Mouse (Mus musculus): ENCODE results near the gene Gabrp. TPM values are rescaled to one million over a fixed set of nuclear protein-coding genes. Genes with fewer than 3 reads are reported as not detected.

The Gabrp gene
- polyA plus RNA-seq (2012; ENCODE audit: insufficient read depth, insufficient read length, missing spikeins): not detected in 2 replicates

DNA sequence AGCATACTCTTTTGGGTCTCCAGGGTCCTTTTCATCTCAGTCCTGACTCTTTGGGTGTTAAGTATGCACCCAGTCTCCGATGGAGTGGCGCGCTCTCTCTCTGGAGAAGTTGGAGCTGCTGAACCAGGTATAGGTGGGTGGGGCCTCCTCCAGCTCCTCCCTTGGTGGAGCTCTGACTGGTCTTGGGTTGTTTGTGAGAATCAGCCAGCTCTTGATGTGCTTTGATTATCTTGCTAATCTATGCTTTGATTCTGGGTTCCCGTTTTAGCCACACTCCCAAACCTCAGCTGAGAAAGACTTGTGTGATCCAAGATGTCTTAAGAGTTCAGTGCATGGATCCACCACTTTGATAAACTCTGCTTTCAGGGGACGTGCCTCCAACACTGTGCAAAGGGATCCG, at the start of gene Gabrp:
Gabrp (minus strand) TSS at position 101 of the 400 bp plus-strand sequence.
- no peaks in the 10 kb centered on the region for H3K4me1 ChIP-seq (ENCODE audit: control insufficient read depth, insufficient read depth, insufficient read length, low read length)
- H3K27ac ChIP-seq (replicated peaks; ENCODE audit: low read depth, low read length): no peak within 1 kb of the TSS
- H3K4me3 ChIP-seq (ENCODE audit: insufficient read depth, low read depth, low read length): no peak within 1 kb of the TSS

DNA sequence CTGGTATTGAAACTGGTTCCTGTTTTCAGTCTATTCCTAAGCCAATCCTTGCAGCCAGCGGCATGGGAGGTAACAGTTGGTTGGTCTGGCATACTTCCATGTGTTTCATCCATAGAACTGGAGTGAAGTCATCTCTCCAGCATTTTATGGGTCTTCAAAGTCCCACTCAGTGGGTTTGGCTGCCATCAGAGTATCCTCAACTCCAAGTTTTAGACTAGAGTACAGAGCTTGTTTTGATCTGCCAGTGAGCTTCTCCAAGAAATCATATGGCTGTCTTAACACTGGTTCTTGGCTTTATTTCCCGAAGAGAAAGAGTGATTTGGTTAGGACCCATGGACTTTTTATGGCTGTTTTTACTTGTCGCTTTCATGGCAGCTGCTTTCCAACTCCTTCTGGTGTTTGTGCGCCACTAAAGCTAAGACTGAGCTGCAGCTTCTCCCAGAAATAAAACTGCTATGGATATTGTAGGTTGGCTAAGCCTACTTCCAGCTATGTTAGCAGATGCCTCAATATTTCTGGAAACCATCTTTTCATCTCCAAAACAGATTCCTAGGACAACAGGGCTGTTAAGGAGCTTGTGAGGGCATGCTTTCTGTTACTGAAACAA, 48.5 kb upstream of the Gabrp start:
- H3K4me3 ChIP-seq (ENCODE audit: insufficient read depth, low read depth, low read length): no peak overlapping the region
- no peaks in the 10 kb centered on the region for H3K4me1 ChIP-seq (ENCODE audit: control insufficient read depth, insufficient read depth, insufficient read length, low read length)
- H3K27ac ChIP-seq (replicated peaks; ENCODE audit: low read depth, low read length): no peak overlapping the region

DNA sequence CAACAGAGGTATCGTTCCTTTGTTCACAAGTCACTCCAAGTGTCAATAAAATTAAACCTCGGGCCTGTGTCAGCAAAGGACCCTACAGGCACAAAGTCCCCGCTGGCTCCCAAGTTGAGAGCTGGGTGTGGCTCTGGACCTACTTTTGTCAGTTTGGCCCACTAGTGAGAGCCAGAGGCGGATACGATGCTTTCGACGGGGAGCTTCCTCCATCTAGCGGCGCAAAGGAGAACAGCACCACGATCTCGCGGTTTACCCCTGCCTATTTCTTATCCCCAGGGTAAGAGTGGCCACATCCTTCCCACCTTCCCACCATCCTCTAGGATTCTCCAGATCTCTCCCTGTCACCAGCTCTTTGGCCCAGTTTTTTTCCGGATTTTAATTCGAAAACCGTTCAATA, 35.5 kb upstream of the Gabrp start:
- no peaks in the 10 kb centered on the region for H3K4me1 ChIP-seq (ENCODE audit: control insufficient read depth, insufficient read depth, insufficient read length, low read length)
- H3K27ac ChIP-seq (replicated peaks; ENCODE audit: low read depth, low read length): no peak overlapping the region
- no peak overlapping the region for H3K4me3 ChIP-seq (ENCODE audit: insufficient read depth, low read depth, low read length)

DNA sequence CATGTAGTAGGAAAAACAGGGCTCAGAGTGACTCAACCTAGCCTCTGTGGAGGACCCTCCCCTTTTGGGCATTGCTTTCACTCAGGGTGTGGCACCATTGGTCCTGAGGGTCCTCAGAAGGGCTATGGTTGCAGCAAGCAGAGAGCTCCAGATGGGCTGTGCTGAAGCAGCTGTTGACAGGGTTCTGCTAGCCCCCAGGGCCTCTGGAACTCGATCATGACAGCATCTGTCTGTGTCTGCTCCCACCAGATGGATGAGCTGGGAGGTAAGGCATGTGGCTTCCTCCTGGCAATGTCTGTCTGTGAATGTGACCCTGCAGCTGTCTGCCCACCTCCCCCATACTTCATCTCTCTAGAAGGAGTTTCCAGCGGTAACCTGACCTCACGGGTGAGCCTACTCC, 29.0 kb upstream of the Gabrp start:
- no peak overlapping the region for H3K4me3 ChIP-seq (ENCODE audit: insufficient read depth, low read depth, low read length)
- no peaks in the 10 kb centered on the region for H3K4me1 ChIP-seq (ENCODE audit: control insufficient read depth, insufficient read depth, insufficient read length, low read length)
- no peak overlapping the region for H3K27ac ChIP-seq (replicated peaks; ENCODE audit: low read depth, low read length)

GRCm38 (mm10) chr11:33603174-33603573, 24.4 kb upstream of the Gabrp start:
- H3K27ac ChIP-seq (replicated peaks; ENCODE audit: low read depth, low read length): no peak overlapping the region
- H3K4me1 ChIP-seq (ENCODE audit: control insufficient read depth, insufficient read depth, insufficient read length, low read length): no peaks in the 10 kb centered on the region
- H3K4me3 ChIP-seq (ENCODE audit: insufficient read depth, low read depth, low read length): no peak overlapping the region

GRCm38 (mm10) chr11:33598986-33599385, 20.2 kb upstream of the Gabrp start, which contains the start of gene D130052B06Rik:
TSS of gene D130052B06Rik (plus strand) at chr11:33599302.
- H3K27ac ChIP-seq (replicated peaks; ENCODE audit: low read depth, low read length): no peak within 1 kb of the TSS
- H3K4me1 ChIP-seq (ENCODE audit: control insufficient read depth, insufficient read depth, insufficient read length, low read length): no peaks in the 10 kb centered on the region
- H3K4me3 ChIP-seq (ENCODE audit: insufficient read depth, low read depth, low read length): no peak within 1 kb of the TSS

DNA sequence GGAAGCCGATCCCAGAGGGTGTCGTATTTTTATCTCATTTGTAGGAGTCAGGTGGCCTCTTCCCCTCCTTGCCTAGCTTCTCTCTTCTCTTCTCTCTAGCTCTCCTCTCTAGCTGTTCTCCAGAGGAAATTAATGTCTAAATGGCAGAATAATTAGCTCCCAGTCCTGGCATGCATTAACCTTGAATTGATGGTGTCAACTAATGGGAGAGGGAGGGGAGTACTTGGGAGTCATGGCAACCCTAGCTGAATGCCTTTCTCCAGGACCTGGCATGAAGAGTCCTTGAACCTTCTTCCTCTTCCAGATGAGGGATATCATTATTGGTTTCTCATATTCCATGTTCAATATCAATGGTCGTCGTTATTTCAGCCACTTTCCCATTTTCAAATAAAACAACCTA, 17.9 kb upstream of the Gabrp start:
- H3K27ac ChIP-seq (replicated peaks; ENCODE audit: low read depth, low read length): no peak overlapping the region
- no peaks in the 10 kb centered on the region for H3K4me1 ChIP-seq (ENCODE audit: control insufficient read depth, insufficient read depth, insufficient read length, low read length)
- no peak overlapping the region for H3K4me3 ChIP-seq (ENCODE audit: insufficient read depth, low read depth, low read length)

GRCm38 (mm10) chr11:33592826-33593225, 14.1 kb upstream of the Gabrp start:
- H3K4me3 ChIP-seq (ENCODE audit: insufficient read depth, low read depth, low read length): no peak overlapping the region
- no peak overlapping the region for H3K27ac ChIP-seq (replicated peaks; ENCODE audit: low read depth, low read length)
- H3K4me1 ChIP-seq (ENCODE audit: control insufficient read depth, insufficient read depth, insufficient read length, low read length): no peaks in the 10 kb centered on the region

GRCm38 (mm10) chr11:33590771-33591170, 12.0 kb upstream of the Gabrp start:
- Histone ChIP-seq H3K4me1 (ENCODE audit: control insufficient read depth, insufficient read depth, insufficient read length, low read length) (no peaks in the 10 kb centered on the region), H3K4me3 (ENCODE audit: insufficient read depth, low read depth, low read length) (no peak overlapping the region), H3K27ac (replicated peaks; ENCODE audit: low read depth, low read length) (no peak overlapping the region)

- Histone ChIP-seq H3K4me1 (ENCODE audit: control insufficient read depth, insufficient read depth, insufficient read length, low read length) (no peaks in the 10 kb centered on the region), H3K4me3 (ENCODE audit: insufficient read depth, low read depth, low read length) (no peak overlapping the region), H3K27ac (replicated peaks; ENCODE audit: low read depth, low read length) (no peak overlapping the region)
Measured at GRCm38 (mm10) chr11:33586614-33587013, 7.9 kb upstream of the Gabrp start.

GRCm38 (mm10) chr11:33579621-33580020, 862 bp upstream of the Gabrp start:
- Histone ChIP-seq H3K27ac (replicated peaks; ENCODE audit: low read depth, low read length) (no peak overlapping the region), H3K4me3 (ENCODE audit: insufficient read depth, low read depth, low read length) (no peak overlapping the region), H3K4me1 (ENCODE audit: control insufficient read depth, insufficient read depth, insufficient read length, low read length) (no peaks in the 10 kb centered on the region)

GRCm38 (mm10) chr11:33574944-33575343, 3.8 kb downstream of the Gabrp start:
- Histone ChIP-seq H3K27ac (replicated peaks; ENCODE audit: low read depth, low read length) (no peak overlapping the region), H3K4me3 (ENCODE audit: insufficient read depth, low read depth, low read length) (no peak overlapping the region), H3K4me1 (ENCODE audit: control insufficient read depth, insufficient read depth, insufficient read length, low read length) (no peaks in the 10 kb centered on the region)

- Histone ChIP-seq H3K4me1 (ENCODE audit: control insufficient read depth, insufficient read depth, insufficient read length, low read length) (no peaks in the 10 kb centered on the region), H3K27ac (replicated peaks; ENCODE audit: low read depth, low read length) (no peak overlapping the region), H3K4me3 (ENCODE audit: insufficient read depth, low read depth, low read length) (no peak overlapping the region)
Measured at GRCm38 (mm10) chr11:33570413-33570812, 8.3 kb downstream of the Gabrp start.

- H3K27ac ChIP-seq (replicated peaks; ENCODE audit: low read depth, low read length): no peak overlapping the region
Measured at GRCm38 (mm10) chr11:33563921-33564320, 14.8 kb downstream of the Gabrp start.

GRCm38 (mm10) chr11:33554123-33554522, 24.6 kb downstream of the Gabrp start:
- Histone ChIP-seq H3K27ac (replicated peaks; ENCODE audit: low read depth, low read length) (no peak overlapping the region), H3K4me3 (ENCODE audit: insufficient read depth, low read depth, low read length) (no peak overlapping the region), H3K4me1 (ENCODE audit: control insufficient read depth, insufficient read depth, insufficient read length, low read length) (no peaks in the 10 kb centered on the region)

More at GRCm38 (mm10) chr11:33563921-33564320, 14.8 kb downstream of the Gabrp start:
- Histone ChIP-seq H3K4me3 (ENCODE audit: insufficient read depth, low read depth, low read length) (no peak overlapping the region), H3K4me1 (ENCODE audit: control insufficient read depth, insufficient read depth, insufficient read length, low read length) (no peaks in the 10 kb centered on the region)

- H3K4me3 ChIP-seq (ENCODE audit: insufficient read depth, low read depth, low read length): no peak overlapping the region
- no peaks in the 10 kb centered on the region for H3K4me1 ChIP-seq (ENCODE audit: control insufficient read depth, insufficient read depth, insufficient read length, low read length)
- no peak overlapping the region for H3K27ac ChIP-seq (replicated peaks; ENCODE audit: low read depth, low read length)
Measured at GRCm38 (mm10) chr11:33550861-33551560, 27.7 kb downstream of the Gabrp start.
